Mouse (Mus musculus) midbrain, embryonic 13.5 days (tissue): ENCODE measurements around the gene Faim. TPM values are rescaled to one million over a fixed set of nuclear protein-coding genes. Genes with fewer than 3 reads are reported as not detected.

Experiments
- ATAC-seq: fragments of 200-750 bp; cut with Nextera tagmentation; 2 replicates; pipeline ENCODE4 v1.8.0; 2017; ENCODE audit warnings: mild to moderate bottlenecking, moderate TSS enrichment, moderate library complexity
- H3K27ac ChIP-seq: fragments of 300-500 bp; sonication (generic); 2 replicates; pipeline ENCODE4 v1.5.1; 2015; ENCODE audit warnings: inconsistent platforms, mild to moderate bottlenecking, moderate library complexity
- H3K27me3 ChIP-seq: fragments of 300-500 bp; sonication (generic); 2 replicates; pipeline ENCODE4 v1.6.1; 2015; ENCODE audit warnings: mild to moderate bottlenecking, inconsistent platforms
- H3K36me3 ChIP-seq: fragments of 300-500 bp; sonication (generic); 2 replicates; pipeline ENCODE4 v1.6.1; 2015; ENCODE audit warnings: mild to moderate bottlenecking, inconsistent platforms
- H3K4me1 ChIP-seq: fragments of 300-500 bp; sonication (generic); replicated peaks from 2 replicates; pipeline ENCODE4 v1.6.1; 2015; ENCODE audit warnings: inconsistent platforms
- H3K4me2 ChIP-seq: fragments of 300-500 bp; sonication (generic); replicated peaks from 2 replicates; pipeline ENCODE4 v1.6.1; 2015; ENCODE audit warnings: moderate library complexity, mild to moderate bottlenecking, inconsistent platforms
- H3K4me3 ChIP-seq: fragments of 300-500 bp; sonication (generic); replicated peaks from 2 replicates; pipeline ENCODE4 v1.5.1; 2015; ENCODE audit warnings: mild to moderate bottlenecking, inconsistent platforms
- H3K9ac ChIP-seq: fragments of 300-500 bp; sonication (generic); replicated peaks from 2 replicates; pipeline ENCODE4 v1.6.1; 2015; ENCODE audit warnings: mild to moderate bottlenecking, inconsistent platforms
- H3K9me3 ChIP-seq: fragments of 300-500 bp; sonication (generic); 2 replicates; pipeline ENCODE4 v1.6.1; 2016; ENCODE audit warnings: mild to moderate bottlenecking, inconsistent platforms
- WGBS: fragments of 180-500 bp; shearing (Covaris S2); methylation state at CpG from one replicate; pipeline ENCODE4 v1.1.7; 2015; 5-methylcytosine and 5-hydroxymethylcytosine counted together
- polyA plus RNA-seq: library from polyadenylated mRNA; unstranded; fragments of >200 nt; fragmentation: Nextera tagmentation; extraction: Ambion mirVana; gene quantifications from 2 replicates; pipeline ENCODE4 v1.2.1, GENCODE M21; 2015

Faim gene
- polyA plus RNA-seq, 1 experiment from 2014 or later = 105 TPM

DNA sequence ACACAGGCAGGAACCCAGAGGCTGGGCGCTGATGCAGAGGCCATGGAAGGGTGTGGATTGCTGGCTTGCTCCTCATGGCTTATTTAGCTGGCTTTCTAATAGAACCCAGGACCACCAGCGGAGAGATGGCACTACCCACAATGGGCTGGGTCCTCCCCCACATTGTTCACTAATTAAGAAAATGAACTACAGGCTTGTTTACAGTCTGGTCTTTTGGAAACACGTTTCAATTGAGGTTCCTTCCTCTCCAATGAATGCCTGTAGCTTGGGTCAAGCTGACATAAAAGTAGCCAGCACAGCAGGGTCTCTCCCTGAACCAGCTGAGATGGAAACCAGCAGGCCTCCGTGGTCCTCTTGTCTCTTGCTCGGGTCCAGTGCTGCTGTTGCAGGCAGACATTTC is 35.0 kb downstream of the Faim start:
- Histone ChIP-seq H3K9ac (no peak overlapping the region), H3K36me3 (no peaks in the 10 kb centered on the region), H3K27ac (no peak overlapping the region), H3K9me3 (no peaks in the 10 kb centered on the region), H3K4me1 (no peaks in the 10 kb centered on the region), H3K4me3 (no peak overlapping the region), H3K27me3 (no peaks in the 10 kb centered on the region), H3K4me2 (no peak overlapping the region)
- ATAC-seq = no peak
- 28% methylated on average over 5 of the region's 5 CpGs for WGBS

- Histone ChIP-seq H3K27ac (no peak overlapping the region), H3K36me3 (no peaks in the 10 kb centered on the region), H3K27me3 (no peaks in the 10 kb centered on the region), H3K4me2 (no peak overlapping the region), H3K4me1 (no peaks in the 10 kb centered on the region), H3K4me3 (no peak overlapping the region), H3K9ac (no peak overlapping the region), H3K9me3 (no peaks in the 10 kb centered on the region)
- WGBS = 91% methylated on average over 4 of the region's 4 CpGs
- ATAC-seq = no peak
Measured at GRCm38 (mm10) chr9:99021751-99022150, 35.6 kb downstream of the Faim start.

DNA sequence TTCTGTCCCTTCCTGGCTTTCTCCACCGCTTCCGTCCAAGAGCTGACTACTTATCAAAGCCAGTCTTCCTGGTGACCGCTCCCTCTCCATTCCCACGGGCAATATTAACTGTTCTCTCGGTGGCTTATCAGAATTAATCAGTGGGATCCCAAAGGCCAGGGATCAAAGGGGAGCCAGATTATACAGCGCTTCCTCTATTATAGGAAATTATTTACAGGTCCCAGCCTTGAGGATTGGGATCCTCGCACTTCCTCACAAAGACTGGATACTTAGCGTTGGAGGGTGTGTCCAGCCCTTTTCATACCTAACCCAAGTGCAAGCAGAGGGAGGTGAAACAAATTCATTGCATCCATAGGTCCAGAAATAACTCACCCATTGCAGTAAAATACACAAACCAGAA is 45.9 kb downstream of the Faim start:
- H3K27me3 ChIP-seq = no peaks in the 10 kb centered on the region
- ATAC-seq = no peak
- WGBS = 74% methylated on average over 8 of the region's 8 CpGs
- no peaks in the 10 kb centered on the region for H3K9me3 ChIP-seq
- no peak overlapping the region for H3K9ac ChIP-seq
- no peak overlapping the region for H3K27ac ChIP-seq
- peaks cover 4% of the 10 kb centered on the region; the same call in 1 of the 2 replicates for H3K36me3 ChIP-seq
- H3K4me3 ChIP-seq = no peak overlapping the region
- no peaks in the 10 kb centered on the region for H3K4me1 ChIP-seq
- no peak overlapping the region for H3K4me2 ChIP-seq

- Histone ChIP-seq H3K4me2 (no peak overlapping the region), H3K4me1 (no peaks in the 10 kb centered on the region), H3K27me3 (no peaks in the 10 kb centered on the region), H3K27ac (no peak overlapping the region), H3K4me3 (no peak overlapping the region), H3K9ac (no peak overlapping the region), H3K9me3 (no peaks in the 10 kb centered on the region), H3K36me3 (peaks cover 8% of the 10 kb centered on the region)
- no peak for ATAC-seq
- WGBS = 77% methylated on average over 8 of the region's 8 CpGs
Measured at GRCm38 (mm10) chr9:99034111-99034510, 47.9 kb downstream of the Faim start.

- H3K4me2 ChIP-seq = no peak within 1 kb of the TSS
- H3K36me3 ChIP-seq = peaks cover 21% of the 10 kb centered on the region
- H3K9me3 ChIP-seq = no peaks in the 10 kb centered on the region
- no peak for ATAC-seq
- no peak within 1 kb of the TSS for H3K27ac ChIP-seq
- no peaks in the 10 kb centered on the region for H3K27me3 ChIP-seq
- H3K4me1 ChIP-seq = no peaks in the 10 kb centered on the region
- H3K4me3 ChIP-seq = no peak within 1 kb of the TSS
- H3K9ac ChIP-seq = no peak within 1 kb of the TSS
- WGBS = 90% methylated on average over 12 of the region's 12 CpGs
Measured at GRCm38 (mm10) chr9:99035575-99035974, 49.4 kb downstream of the Faim start, which contains the start of gene Gm1123. TSS of gene Gm1123 (minus strand) at chr9:99035715.

- Histone ChIP-seq H3K4me1 (0 out of 2 replicates have a peak, but pooled peaks cover 9% of the 10 kb centered on the region), H3K9me3 (no peaks in the 10 kb centered on the region), H3K27me3 (no peaks in the 10 kb centered on the region), H3K4me3 (no peak overlapping the region), H3K36me3 (peaks cover 44% of the 10 kb centered on the region), H3K9ac (no peak overlapping the region), H3K4me2 (no peak overlapping the region), H3K27ac (no peak overlapping the region)
- ATAC-seq = no peak
- WGBS = 78% methylated on average over 9 of the region's 9 CpGs
Measured at GRCm38 (mm10) chr9:99041994-99042393, 55.8 kb downstream of the Faim start.

DNA sequence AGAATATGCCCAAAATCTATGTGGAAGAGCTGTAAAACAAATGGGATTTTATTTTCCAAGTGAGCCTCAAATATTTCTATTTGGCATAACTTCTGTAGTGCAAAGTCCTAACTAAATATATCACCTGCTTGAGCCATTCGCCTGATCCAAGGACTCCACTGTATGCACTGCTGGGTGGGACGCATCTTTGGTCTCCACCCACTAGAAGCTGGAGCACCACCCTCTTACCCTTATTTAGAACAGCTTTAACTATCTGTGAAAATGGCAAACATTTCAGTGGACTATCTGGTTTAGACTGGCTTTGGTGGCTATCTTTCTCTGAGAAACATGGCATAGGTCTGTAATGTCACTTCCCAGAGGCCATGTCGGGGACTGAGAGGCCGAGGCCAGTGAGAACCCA is 56.5 kb downstream of the Faim start:
- WGBS = 97% methylated on average over 4 of the region's 4 CpGs
- Histone ChIP-seq H3K9me3 (no peaks in the 10 kb centered on the region), H3K4me2 (no peak overlapping the region), H3K27me3 (no peaks in the 10 kb centered on the region), H3K9ac (no peak overlapping the region), H3K4me3 (no peak overlapping the region), H3K27ac (no peak overlapping the region), H3K36me3 (peaks cover 44% of the 10 kb centered on the region), H3K4me1 (0 out of 2 replicates have a peak, but pooled peaks cover 9% of the 10 kb centered on the region)
- no peak for ATAC-seq

- Histone ChIP-seq H3K4me1 (0 out of 2 replicates have a peak, but pooled peaks cover 9% of the 10 kb centered on the region), H3K4me3 (no peak overlapping the region), H3K27ac (no peak overlapping the region), H3K9ac (no peak overlapping the region), H3K4me2 (no peak overlapping the region), H3K27me3 (no peaks in the 10 kb centered on the region), H3K9me3 (no peaks in the 10 kb centered on the region), H3K36me3 (peaks cover 33% of the 10 kb centered on the region)
- ATAC-seq = no peak
- 86% methylated on average over 8 of the region's 8 CpGs for WGBS
Measured at GRCm38 (mm10) chr9:99044761-99045160, 58.6 kb downstream of the Faim start.

GRCm38 (mm10) chr9:99048724-99049250 is 62.6 kb downstream of the Faim start:
- Histone ChIP-seq H3K4me3 (no peak overlapping the region), H3K36me3 (peaks cover 26% of the 10 kb centered on the region), H3K27ac (no peak overlapping the region), H3K27me3 (no peaks in the 10 kb centered on the region), H3K9ac (no peak overlapping the region), H3K4me2 (no peak overlapping the region), H3K9me3 (no peaks in the 10 kb centered on the region), H3K4me1 (0 out of 2 replicates have a peak, but pooled peaks cover 9% of the 10 kb centered on the region)
- no peak for ATAC-seq
- WGBS = 81% methylated on average over 1 of the region's 1 CpGs

GRCm38 (mm10) chr9:99049760-99050159 is 63.6 kb downstream of the Faim start:
- ATAC-seq = no peak
- Histone ChIP-seq H3K9me3 (no peaks in the 10 kb centered on the region), H3K9ac (no peak overlapping the region), H3K4me3 (no peak overlapping the region), H3K4me1 (0 out of 2 replicates have a peak, but pooled peaks cover 9% of the 10 kb centered on the region), H3K27ac (no peak overlapping the region), H3K4me2 (no peak overlapping the region), H3K27me3 (no peaks in the 10 kb centered on the region), H3K36me3 (peaks cover 25% of the 10 kb centered on the region)
- 83% methylated on average over 6 of the region's 6 CpGs for WGBS

Other genes with a start within 250 kb of the Faim start
- gene Prr23a1, start 143.9 kb upstream of the Faim start, polyA plus RNA-seq = not detected in 2 replicates
- not detected in 2 replicates for gene Prr23a2, start 129.9 kb upstream of the Faim start, polyA plus RNA-seq
- gene Prr23a3, start 121.6 kb upstream of the Faim start, polyA plus RNA-seq = 0.08 TPM in 1 of 2 replicates, not detected in the other
- gene 7420426K07Rik, start 83.3 kb upstream of the Faim start, polyA plus RNA-seq = not detected in 2 replicates
- gene Foxl2, start 31.1 kb upstream of the Faim start, polyA plus RNA-seq = 0.54 and 0.75 TPM in 2 replicates
- 0.09 and 0.26 TPM in 2 replicates for gene Gm1123, start 49.3 kb downstream of the Faim start, polyA plus RNA-seq
- gene Pik3cb, start 154.2 kb downstream of the Faim start, polyA plus RNA-seq = 3.1 and 3.9 TPM in 2 replicates